Mouse (Mus musculus) liver, embryonic 12.5 days (tissue): ENCODE measurements around the gene 2010109A12Rik. TPM values are rescaled to one million over a fixed set of nuclear protein-coding genes. Genes with fewer than 3 reads are reported as not detected.
A peak's percentile ranks its signal among the peaks of the same experiment; 100 is the strongest.

Experiments used
- ATAC-seq: fragments of 200-750 bp; cut with Nextera tagmentation; 2 replicates; pipeline ENCODE4 v1.8.0; 2017; ENCODE audit warnings: moderate number of reproducible peaks, mild to moderate bottlenecking, moderate library complexity
- H3K27ac ChIP-seq: fragments of 300-500 bp; sonication (generic); 2 replicates; pipeline ENCODE4 v1.5.1; 2016; ENCODE audit warnings: mild to moderate bottlenecking
- H3K27me3 ChIP-seq: fragments of 300-500 bp; sonication (generic); replicated peaks from 2 replicates; pipeline ENCODE4 v1.6.1; 2016; ENCODE audit warnings: mild to moderate bottlenecking, moderate library complexity
- H3K36me3 ChIP-seq: fragments of 300-500 bp; sonication (generic); 2 replicates; pipeline ENCODE4 v1.6.1; 2016; ENCODE audit warnings: mild to moderate bottlenecking, moderate library complexity
- H3K4me1 ChIP-seq: fragments of 300-500 bp; sonication (generic); 2 replicates; pipeline ENCODE4 v1.6.1; 2016
- H3K4me2 ChIP-seq: fragments of 300-500 bp; sonication (generic); 2 replicates; pipeline ENCODE4 v1.6.1; 2016; ENCODE audit warnings: mild to moderate bottlenecking, moderate library complexity
- H3K4me3 ChIP-seq: fragments of 300-500 bp; sonication (generic); 2 replicates; pipeline ENCODE4 v1.5.1; 2016; ENCODE audit warnings: mild to moderate bottlenecking, moderate library complexity
- H3K9ac ChIP-seq: fragments of 300-500 bp; sonication (generic); 2 replicates; pipeline ENCODE4 v1.6.1; 2016; ENCODE audit warnings: mild to moderate bottlenecking, moderate library complexity
- H3K9me3 ChIP-seq: fragments of 300-500 bp; sonication (generic); replicated peaks from 2 replicates; pipeline ENCODE4 v1.6.1; 2016; ENCODE audit warnings: mild to moderate bottlenecking, moderate library complexity
- WGBS: fragments of 180-500 bp; shearing (Covaris S2); methylation state at CpG from one replicate; pipeline ENCODE4 v1.1.7; 2016; ENCODE audit not compliant: insufficient replicate concordance; 5-methylcytosine and 5-hydroxymethylcytosine counted together
- polyA plus RNA-seq: library from polyadenylated mRNA; unstranded; fragments of >200 nt; fragmentation: Nextera tagmentation; extraction: Ambion mirVana; gene quantifications from 2 replicates; pipeline ENCODE4 v1.2.1, GENCODE M21; 2016

The 2010109A12Rik gene
- polyA plus RNA-seq, 1 experiment from 2014 or later, result 1.2 TPM

DNA sequence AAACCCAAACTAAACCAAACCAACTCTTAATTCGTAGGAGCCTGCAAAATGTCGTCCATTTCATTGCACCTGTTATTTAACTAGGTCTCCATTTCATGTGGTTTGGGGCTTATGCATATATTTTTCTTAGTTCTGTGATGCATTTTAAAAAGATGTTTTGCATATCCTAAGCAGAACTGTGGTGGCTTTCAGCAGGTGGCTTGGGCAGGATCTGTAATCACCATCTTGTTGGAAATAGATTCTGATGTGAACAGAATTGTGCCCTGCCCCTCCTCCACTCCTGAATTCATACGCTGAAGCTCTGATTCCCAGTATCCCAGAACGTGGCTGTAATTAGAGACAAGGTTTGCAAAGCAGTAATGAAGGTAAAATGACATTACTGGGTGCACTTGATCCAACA, 27.8 kb downstream of the 2010109A12Rik start:
- no peak overlapping the region for H3K27ac ChIP-seq
- H3K4me3 ChIP-seq, result no peak overlapping the region
- H3K9ac ChIP-seq, result no peak overlapping the region
- H3K4me1 ChIP-seq, result peaks cover 37% of the 10 kb centered on the region
- H3K4me2 ChIP-seq, result no peak overlapping the region
- no peaks in the 10 kb centered on the region for H3K9me3 ChIP-seq
- WGBS, result 63% methylated on average over 4 of the region's 4 CpGs
- no peak for ATAC-seq
- H3K36me3 ChIP-seq, result no peaks in the 10 kb centered on the region
- no peaks in the 10 kb centered on the region for H3K27me3 ChIP-seq

DNA sequence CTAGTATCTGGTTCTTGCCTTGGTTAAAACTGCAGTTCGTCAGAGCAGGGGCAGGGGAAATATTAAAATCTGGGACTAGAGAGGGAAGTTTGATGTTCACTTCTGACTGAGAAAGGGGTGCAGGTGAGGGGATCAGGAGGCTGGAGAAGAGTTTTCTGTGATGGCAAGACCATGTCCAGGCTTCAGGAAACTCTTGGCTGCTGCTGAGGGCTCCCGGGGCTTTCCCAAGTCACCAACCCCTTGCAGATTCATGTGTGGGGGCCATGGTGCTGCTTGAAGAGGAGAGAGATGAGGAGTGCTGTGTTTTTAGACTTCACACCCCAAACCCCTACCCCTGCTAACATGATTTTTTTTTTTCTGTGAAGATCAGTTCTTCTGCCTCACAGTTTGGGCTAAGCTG, 28.3 kb downstream of the 2010109A12Rik start:
- Histone ChIP-seq H3K27me3 (no peaks in the 10 kb centered on the region), H3K4me1 (peaks cover 40% of the 10 kb centered on the region), H3K36me3 (no peaks in the 10 kb centered on the region), H3K9me3 (no peaks in the 10 kb centered on the region), H3K27ac (no peak overlapping the region), H3K4me3 (no peak overlapping the region), H3K9ac (no peak overlapping the region), H3K4me2 (no peak overlapping the region)
- WGBS, result 71% methylated on average over 2 of the region's 2 CpGs
- no peak for ATAC-seq

DNA sequence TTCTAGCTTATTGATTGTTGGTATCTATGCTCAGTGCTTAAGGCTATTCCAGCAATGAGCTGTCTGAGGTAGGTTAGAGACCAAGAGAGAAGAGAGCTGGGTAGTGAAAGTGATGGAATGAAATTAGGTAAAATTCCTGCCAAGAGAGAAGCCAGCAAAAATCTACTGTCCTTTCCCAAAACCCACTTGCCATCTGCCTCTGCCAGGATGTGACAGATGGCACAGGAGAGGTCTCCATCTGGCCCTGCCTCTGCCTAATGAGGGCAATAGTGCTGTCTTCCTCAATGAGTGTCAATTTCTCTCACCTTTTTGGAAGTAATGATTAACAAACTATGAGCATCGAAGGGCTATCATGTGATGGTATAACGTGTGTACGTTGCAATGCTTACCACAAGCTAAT, 29.6 kb downstream of the 2010109A12Rik start:
- 78% methylated on average over 3 of the region's 3 CpGs for WGBS
- no peak for ATAC-seq
- Histone ChIP-seq H3K4me1 (peaks cover 53% of the 10 kb centered on the region), H3K27ac (no peak overlapping the region), H3K9ac (no peak overlapping the region), H3K36me3 (no peaks in the 10 kb centered on the region), H3K4me3 (no peak overlapping the region), H3K9me3 (no peaks in the 10 kb centered on the region), H3K4me2 (no peak overlapping the region), H3K27me3 (no peaks in the 10 kb centered on the region)

DNA sequence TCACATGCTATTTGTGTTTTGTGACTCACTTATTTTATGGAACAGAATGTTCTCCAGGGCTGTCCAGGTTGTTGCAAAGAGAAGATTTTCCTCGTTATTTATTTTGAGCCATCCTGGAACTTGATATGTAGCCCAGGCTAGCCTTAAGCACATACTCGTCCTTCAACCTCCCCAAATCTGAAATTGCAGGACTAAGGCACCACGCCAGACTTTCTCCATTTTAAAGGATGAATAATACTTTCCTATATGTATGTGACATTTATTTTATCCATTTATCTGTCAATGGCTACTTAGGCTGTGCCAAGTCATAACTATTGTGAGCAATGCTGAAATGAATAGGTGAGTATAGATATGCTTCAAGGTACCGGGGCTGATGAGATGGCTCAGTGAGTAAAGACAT, 30.2 kb downstream of the 2010109A12Rik start:
- Histone ChIP-seq H3K4me2 (no peak overlapping the region), H3K36me3 (no peaks in the 10 kb centered on the region), H3K9ac (no peak overlapping the region), H3K4me1 (peaks cover 58% of the 10 kb centered on the region), H3K9me3 (no peaks in the 10 kb centered on the region), H3K4me3 (no peak overlapping the region), H3K27me3 (no peaks in the 10 kb centered on the region), H3K27ac (no peak overlapping the region)
- 71% methylated on average over 4 of the region's 4 CpGs for WGBS
- ATAC-seq, result no peak

DNA sequence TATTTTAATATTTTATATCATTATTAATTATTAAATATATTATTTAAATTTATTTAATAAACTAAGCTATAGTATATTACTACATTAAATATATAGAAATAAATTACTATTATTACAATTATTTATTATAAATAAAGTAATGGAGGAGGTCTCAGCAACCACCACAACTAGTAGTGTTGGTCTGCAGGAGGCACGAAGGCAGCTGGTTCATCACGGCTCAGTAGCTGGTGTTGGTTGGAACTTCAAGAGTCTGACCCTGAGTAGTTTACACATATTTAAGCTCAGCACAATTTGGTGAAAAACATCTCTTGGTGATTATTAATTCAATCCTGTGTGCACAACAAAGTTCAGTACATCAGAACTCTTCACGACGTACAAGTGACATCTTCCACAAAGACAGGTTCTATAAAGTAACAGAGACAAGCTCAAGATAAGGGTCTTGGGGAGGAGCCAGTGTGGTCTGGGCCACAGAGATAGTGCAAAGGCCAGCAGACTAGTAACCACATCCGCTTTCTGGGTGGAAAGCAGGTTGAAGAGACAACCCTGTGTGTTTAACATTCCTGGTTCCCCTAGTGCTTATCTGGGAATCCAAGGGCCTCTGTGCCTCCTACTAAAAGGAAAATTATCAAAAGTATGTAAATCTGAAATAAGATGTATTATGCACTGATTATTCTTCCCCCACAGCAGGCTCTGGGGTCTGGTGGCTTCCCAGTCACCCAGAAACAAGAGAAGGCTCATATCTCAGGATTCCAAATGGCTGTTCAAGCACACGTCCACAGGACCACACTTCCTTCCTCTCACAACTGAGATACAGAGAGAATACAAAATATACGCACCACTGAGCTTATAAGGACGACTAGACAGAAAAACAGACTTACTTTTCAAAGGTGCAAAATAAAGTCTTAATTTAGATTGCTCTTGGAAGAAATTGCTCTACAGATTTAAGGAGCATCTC, 33.5 kb downstream of the 2010109A12Rik start:
- H3K27ac ChIP-seq, result peak overlapping the region; percentile 91
- peak; percentile 99 for ATAC-seq
- peak overlapping the region; percentile 12 for H3K4me3 ChIP-seq
- no peaks in the 10 kb centered on the region for H3K36me3 ChIP-seq
- 16% methylated on average over 8 of the region's 8 CpGs for WGBS
- H3K27me3 ChIP-seq, result no peaks in the 10 kb centered on the region
- H3K9ac ChIP-seq, result 0 out of 2 replicates have a peak overlapping the region, but pooled peaks have one; percentile 6
- peak overlapping the region; percentile 60 for H3K4me2 ChIP-seq
- H3K9me3 ChIP-seq, result no peaks in the 10 kb centered on the region
- peaks cover 44% of the 10 kb centered on the region for H3K4me1 ChIP-seq

DNA sequence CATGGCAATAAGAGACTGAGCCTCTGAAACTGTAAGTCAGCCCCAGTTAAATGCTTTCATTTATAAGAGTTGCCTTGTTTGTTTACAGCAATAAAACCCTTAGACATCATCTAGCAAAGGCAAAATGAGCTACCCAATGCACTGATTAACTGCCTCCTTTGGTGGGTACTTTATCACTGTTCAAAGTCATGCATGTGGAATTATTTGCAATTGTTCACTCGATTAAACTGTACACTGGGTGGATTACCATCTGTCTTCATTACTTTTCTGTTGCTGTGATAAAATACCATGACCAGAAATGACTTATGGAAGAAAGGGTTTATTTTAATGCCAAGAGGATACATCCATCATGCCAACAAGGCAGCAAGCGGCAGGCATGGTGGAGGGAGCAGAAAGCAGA, 39.0 kb downstream of the 2010109A12Rik start:
- Histone ChIP-seq H3K27ac (no peak overlapping the region), H3K9me3 (no peaks in the 10 kb centered on the region), H3K4me2 (no peak overlapping the region), H3K4me3 (no peak overlapping the region), H3K36me3 (no peaks in the 10 kb centered on the region), H3K9ac (no peak overlapping the region), H3K4me1 (peaks cover 18% of the 10 kb centered on the region), H3K27me3 (no peaks in the 10 kb centered on the region)
- ATAC-seq, result no peak
- WGBS, result 74% methylated on average over 2 of the region's 2 CpGs

DNA sequence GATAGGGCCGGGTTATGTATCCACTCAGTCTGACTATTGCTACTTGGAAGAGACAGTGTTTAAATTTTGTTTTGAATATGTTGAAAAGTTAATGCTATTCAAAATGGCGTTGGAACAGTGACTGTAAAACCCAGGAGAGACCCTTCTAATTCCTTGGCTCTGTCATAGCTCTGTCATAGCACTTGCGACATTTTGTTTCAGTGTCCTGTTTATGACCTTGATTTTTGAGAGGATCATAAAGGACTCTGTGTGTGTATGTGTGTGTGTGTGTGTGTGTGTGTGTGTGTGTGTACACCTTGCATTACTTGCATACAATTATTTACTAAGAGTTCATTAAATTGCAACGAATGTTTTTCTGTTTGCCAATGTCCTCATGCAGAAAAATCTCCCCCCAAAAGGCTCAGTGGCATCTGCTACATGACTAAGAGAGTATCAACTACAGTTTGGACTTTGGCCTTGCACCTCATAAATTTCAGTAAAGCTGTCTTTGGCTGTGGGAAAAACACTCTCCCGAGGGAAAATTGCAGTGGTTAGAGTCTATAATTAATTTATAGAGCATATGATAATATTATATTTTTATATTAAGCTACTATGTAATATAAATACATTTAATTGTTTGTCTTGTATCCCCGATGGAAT, 43.7 kb downstream of the 2010109A12Rik start:
- H3K36me3 ChIP-seq, result no peaks in the 10 kb centered on the region
- H3K27ac ChIP-seq, result no peak overlapping the region
- H3K4me1 ChIP-seq, result no peaks in the 10 kb centered on the region
- no peaks in the 10 kb centered on the region for H3K9me3 ChIP-seq
- H3K4me3 ChIP-seq, result no peak overlapping the region
- no peak overlapping the region for H3K4me2 ChIP-seq
- ATAC-seq, result no peak
- 70% methylated on average over 6 of the region's 6 CpGs for WGBS
- no peak overlapping the region for H3K9ac ChIP-seq
- H3K27me3 ChIP-seq, result no peaks in the 10 kb centered on the region

DNA sequence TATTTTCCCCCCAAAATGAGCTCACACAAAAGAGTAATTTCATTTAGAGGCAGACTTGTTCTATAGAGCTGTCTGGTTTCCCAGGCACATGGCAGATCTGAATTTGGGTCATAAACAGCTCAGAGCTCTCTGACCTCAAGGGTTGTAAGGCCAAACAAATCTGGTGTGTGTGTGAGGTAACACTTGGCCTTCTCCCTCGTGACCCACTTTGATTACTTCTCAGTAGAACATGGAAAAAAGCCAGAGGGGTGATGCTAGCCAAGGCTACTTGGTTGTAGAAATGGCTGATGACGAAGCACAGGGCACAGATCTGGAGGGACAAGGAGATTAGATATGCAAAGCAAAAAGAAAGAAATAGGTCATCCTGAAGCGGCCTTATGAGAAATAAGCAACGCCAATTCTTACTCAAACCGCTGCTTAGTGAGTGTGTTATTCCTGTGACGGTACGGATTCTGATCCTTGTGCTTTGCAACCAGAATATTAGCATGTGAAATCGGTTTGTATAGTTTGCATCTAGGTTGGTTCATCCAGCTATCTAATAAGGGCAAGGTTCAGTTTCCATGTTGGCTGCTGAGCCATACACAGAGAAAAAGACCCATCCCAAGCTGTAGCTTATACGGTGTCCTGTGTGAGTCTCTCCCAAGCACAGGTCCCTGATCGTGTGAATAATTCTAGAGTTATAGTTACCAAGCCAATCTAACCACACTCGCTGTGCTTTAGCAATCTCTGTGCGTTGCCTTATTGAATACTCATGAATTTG, 44.9 kb downstream of the 2010109A12Rik start:
- Histone ChIP-seq H3K27ac (no peak overlapping the region), H3K36me3 (no peaks in the 10 kb centered on the region), H3K9me3 (no peaks in the 10 kb centered on the region), H3K4me3 (no peak overlapping the region), H3K9ac (no peak overlapping the region), H3K4me1 (no peaks in the 10 kb centered on the region), H3K27me3 (no peaks in the 10 kb centered on the region), H3K4me2 (no peak overlapping the region)
- no peak for ATAC-seq
- WGBS, result 74% methylated on average over 12 of the region's 12 CpGs

DNA sequence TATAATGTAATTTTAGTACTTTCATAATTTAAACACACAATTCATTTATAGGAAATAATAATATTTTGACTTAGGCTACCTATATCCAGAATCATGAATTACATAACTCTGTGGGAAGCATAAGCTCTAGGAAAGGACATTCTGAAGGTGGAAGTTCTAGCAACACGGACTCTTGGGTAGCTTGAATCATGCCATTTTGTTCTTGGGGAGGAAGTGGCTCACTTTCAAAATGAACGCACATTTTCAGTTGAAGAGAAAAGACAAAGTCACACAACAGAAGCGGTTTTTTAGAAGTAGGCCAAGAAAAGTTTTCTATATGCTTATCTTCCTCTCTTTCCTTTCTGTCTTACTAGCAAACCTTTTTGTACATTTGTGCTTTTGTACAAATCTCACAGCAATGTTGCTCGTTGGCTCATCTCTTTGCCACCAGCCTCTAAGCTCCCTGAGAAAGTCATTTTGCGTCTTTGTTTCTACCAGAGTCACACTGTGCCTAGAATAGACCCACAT, 49.5 kb downstream of the 2010109A12Rik start:
- no peaks in the 10 kb centered on the region for H3K27me3 ChIP-seq
- no peak overlapping the region for H3K4me3 ChIP-seq
- H3K4me2 ChIP-seq, result no peak overlapping the region
- H3K9ac ChIP-seq, result no peak overlapping the region
- H3K9me3 ChIP-seq, result no peaks in the 10 kb centered on the region
- H3K36me3 ChIP-seq, result no peaks in the 10 kb centered on the region
- 66% methylated on average over 5 of the region's 5 CpGs for WGBS
- ATAC-seq, result no peak
- H3K4me1 ChIP-seq, result no peaks in the 10 kb centered on the region
- H3K27ac ChIP-seq, result no peak overlapping the region

DNA sequence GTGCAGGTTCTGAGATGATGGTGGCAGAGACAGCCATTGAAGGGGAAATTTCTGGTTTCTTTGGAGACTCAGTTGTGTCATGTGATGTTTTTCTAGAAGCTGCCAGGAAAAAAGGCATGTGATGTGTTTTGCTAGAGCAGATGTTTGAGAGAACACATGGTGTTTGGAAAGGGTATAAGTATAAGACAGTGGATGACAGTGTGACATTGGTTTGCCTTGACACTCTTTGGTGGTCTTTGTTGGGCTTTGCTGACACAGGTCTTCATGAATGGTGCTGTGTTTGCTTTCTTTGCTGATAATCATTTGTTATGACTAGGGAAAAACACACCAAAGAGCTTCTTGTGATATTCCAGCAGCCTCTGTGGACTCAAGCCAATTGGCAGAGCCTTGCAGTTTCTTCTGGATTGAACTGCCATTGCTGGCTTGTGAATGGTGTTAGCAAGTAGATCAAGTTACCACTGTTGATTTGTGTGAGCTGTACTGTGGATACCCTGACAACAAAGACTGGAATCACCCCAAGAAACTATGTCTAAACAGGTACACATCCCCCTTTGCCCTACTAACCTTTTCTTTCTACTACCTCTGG, 50.6 kb downstream of the 2010109A12Rik start:
- Histone ChIP-seq H3K27ac (no peak overlapping the region), H3K4me1 (no peaks in the 10 kb centered on the region), H3K4me3 (no peak overlapping the region), H3K27me3 (0 out of 2 replicates have a peak, but pooled peaks cover 3% of the 10 kb centered on the region), H3K9me3 (no peaks in the 10 kb centered on the region), H3K9ac (no peak overlapping the region), H3K4me2 (no peak overlapping the region), H3K36me3 (no peaks in the 10 kb centered on the region)
- no peak for ATAC-seq

DNA sequence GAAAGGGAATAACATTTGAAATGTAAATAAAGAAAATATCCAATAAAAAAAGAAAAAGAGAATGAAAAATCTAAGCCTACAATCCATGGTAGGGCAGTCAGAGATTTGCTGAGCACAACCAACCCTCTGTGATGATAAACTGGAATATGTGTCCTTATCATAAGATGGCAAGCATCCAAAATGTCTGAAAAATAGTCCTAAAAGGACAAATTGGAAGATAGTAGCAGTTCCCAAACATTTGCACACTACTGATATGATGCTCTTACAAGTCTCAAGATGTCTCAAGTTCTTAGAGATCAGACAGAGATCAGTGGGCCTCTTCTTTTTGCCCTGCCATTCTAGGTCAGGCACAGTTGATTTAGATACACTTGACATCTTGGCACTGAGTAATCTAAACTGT, 53.0 kb downstream of the 2010109A12Rik start:
- H3K9ac ChIP-seq, result no peak overlapping the region
- no peak overlapping the region for H3K4me2 ChIP-seq
- H3K4me1 ChIP-seq, result peaks cover 13% of the 10 kb centered on the region
- H3K4me3 ChIP-seq, result no peak overlapping the region
- H3K9me3 ChIP-seq, result no peaks in the 10 kb centered on the region
- H3K27me3 ChIP-seq, result 0 out of 2 replicates have a peak, but pooled peaks cover 3% of the 10 kb centered on the region
- ATAC-seq, result no peak
- H3K27ac ChIP-seq, result no peak overlapping the region
- H3K36me3 ChIP-seq, result no peaks in the 10 kb centered on the region
